Mouse (Mus musculus): ENCODE measurements around the gene Abca2. TPM values are rescaled to one million over a fixed set of nuclear protein-coding genes. Genes with fewer than 3 reads are reported as not detected.

Gene Abca2
- polyA plus RNA-seq, 1 experiment from 2014 or later = 11.1 TPM

DNA sequence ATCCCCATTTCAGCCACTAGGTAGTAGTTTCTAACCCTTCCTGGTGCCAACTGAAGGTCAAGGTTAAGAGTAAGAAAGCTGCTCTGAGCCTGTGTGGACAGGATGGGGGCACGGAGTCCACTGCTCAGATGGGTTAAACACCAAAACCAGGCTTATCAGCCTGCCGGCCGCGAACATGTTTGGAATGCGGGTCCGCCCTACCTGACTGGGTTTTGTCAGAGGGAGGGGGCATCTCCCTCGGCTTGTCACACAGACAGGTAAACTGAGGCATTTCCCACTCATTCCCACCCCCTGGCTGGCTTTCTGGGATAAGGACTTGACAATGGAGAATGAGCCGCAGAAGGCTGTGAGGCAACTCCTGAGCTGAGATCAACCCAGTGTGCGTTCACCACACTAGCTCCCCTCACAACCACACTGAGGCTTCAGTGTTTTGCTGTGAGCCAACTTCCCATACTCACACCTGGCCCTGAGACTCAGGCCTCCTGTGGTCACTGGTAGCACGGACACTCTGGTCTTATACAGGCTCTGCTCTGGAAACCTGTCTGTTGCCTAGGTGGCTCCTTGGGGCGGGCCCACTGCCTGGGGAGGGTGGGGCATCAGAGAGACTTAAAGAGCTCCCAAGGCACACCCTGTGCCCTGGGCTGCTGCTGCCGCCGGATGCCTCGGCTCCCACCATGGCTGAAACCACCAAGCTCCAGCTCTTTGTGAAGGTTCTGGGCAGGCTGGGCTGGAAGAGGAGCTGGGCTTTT is 27.9 kb downstream of the Abca2 start, which contains the start of gene Clic3:
TSS of gene Clic3 (plus strand) at position 634 of the 749 bp plus-strand sequence.
- H3K36me3 ChIP-seq = peaks cover 8% of the 10 kb centered on the region; the same call in 1 of the 2 replicates
- no peaks in the 10 kb centered on the region for H3K9me3 ChIP-seq (replicated peaks)
- ATAC-seq (replicated peaks; ENCODE audit: low FRiP score) = no peak
- peaks cover 26% of the 10 kb centered on the region for H3K4me1 ChIP-seq
- H3K4me3 ChIP-seq (replicated peaks) = no peak within 1 kb of the TSS
- 59% methylated on average over 14 of the region's 14 CpGs for WGBS
- no peaks in the 10 kb centered on the region for H3K27me3 ChIP-seq
- H3K27ac ChIP-seq = no peak within 1 kb of the TSS
- no peak within 1 kb of the TSS for H3K9ac ChIP-seq
- H3K4me2 ChIP-seq = no peak within 1 kb of the TSS

DNA sequence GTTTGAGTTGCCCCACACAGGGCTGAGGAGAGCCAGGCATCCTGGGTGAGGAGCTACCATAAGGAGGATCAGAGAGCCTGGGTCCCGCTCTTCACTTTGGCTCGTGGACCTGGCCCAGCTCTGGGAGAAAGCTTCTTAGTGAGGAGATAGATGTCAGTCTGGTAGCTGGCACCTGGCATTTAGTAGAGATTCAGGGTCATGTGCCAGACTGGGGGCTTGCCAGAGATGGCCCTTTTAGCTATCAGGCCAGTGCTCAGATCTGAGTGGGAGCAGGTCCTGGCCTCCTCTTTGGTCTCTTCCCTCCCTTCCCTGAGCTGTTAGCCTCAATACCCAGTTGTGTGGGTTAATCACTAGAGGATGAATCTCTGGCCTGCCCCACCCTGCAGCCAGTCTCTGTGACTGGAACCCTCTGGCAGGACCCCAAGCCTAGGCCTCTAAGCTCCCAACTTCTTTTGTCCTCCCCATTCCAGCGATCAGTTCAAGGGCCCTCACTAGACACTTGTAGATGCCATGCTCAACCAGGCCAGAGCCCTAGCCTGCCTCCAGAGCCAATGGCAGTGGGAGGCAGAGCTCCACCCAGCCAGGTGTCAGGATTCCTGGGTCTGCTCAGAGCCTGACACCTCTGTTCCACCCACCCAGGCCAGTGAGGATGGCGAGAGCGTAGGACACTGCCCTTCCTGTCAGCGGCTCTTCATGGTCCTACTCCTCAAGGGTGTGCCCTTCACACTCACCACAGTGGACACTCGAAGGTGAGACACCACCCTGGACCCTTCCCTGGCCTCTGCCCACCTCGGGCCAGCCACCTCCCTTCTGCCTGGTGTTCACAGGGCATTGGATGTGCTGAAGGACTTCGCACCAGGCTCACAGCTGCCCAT is 28.8 kb downstream of the Abca2 start:
- Histone ChIP-seq H3K9me3 (replicated peaks) (no peaks in the 10 kb centered on the region), H3K4me1 (peaks cover 28% of the 10 kb centered on the region), H3K9ac (no peak overlapping the region), H3K4me2 (no peak overlapping the region), H3K4me3 (replicated peaks) (no peak overlapping the region), H3K27ac (no peak overlapping the region), H3K36me3 (peaks cover 8% of the 10 kb centered on the region; the same call in 1 of the 2 replicates), H3K27me3 (no peaks in the 10 kb centered on the region)
- WGBS = 88% methylated on average over 9 of the region's 9 CpGs
- no peak for ATAC-seq (replicated peaks; ENCODE audit: low FRiP score)

GRCm38 (mm10) chr2:25458911-25459310 is 30.4 kb downstream of the Abca2 start:
- ATAC-seq (replicated peaks; ENCODE audit: low FRiP score) = no peak; the same call in 1 of the 2 replicates
- Histone ChIP-seq H3K27me3 (no peaks in the 10 kb centered on the region), H3K4me3 (replicated peaks) (no peak overlapping the region), H3K9ac (no peak overlapping the region), H3K36me3 (peaks cover 8% of the 10 kb centered on the region; the same call in 1 of the 2 replicates), H3K9me3 (replicated peaks) (no peaks in the 10 kb centered on the region), H3K4me1 (peaks cover 28% of the 10 kb centered on the region), H3K27ac (no peak overlapping the region), H3K4me2 (no peak overlapping the region)
- WGBS = 69% methylated on average over 5 of the region's 5 CpGs

GRCm38 (mm10) chr2:25460135-25460534 is 31.6 kb downstream of the Abca2 start:
- WGBS = 24% methylated on average over 5 of the region's 5 CpGs

GRCm38 (mm10) chr2:25460551-25461309 is 32.2 kb downstream of the Abca2 start, which contains the start of gene Paxx:
Gene Paxx, minus strand, starts transcription at chr2:25461094.
- under 1% methylated on average over 48 of the region's 48 CpGs for WGBS
- H3K27me3 ChIP-seq = no peaks in the 10 kb centered on the region
- peak within 1 kb of the TSS; percentile 67 for H3K4me3 ChIP-seq (replicated peaks)
- peaks cover 32% of the 10 kb centered on the region for H3K4me1 ChIP-seq
- peaks cover 8% of the 10 kb centered on the region; the same call in 1 of the 2 replicates for H3K36me3 ChIP-seq
- H3K9me3 ChIP-seq (replicated peaks) = no peaks in the 10 kb centered on the region
- peak within 1 kb of the TSS; percentile 88 for H3K4me2 ChIP-seq
- H3K27ac ChIP-seq = peak within 1 kb of the TSS; percentile 92
- peak; percentile 90 for ATAC-seq (replicated peaks; ENCODE audit: low FRiP score)
- peak within 1 kb of the TSS; percentile 61 for H3K9ac ChIP-seq

More at GRCm38 (mm10) chr2:25460135-25460534, 31.6 kb downstream of the Abca2 start:
- H3K4me3 ChIP-seq (replicated peaks) = peak overlapping the region; percentile 67
- peak overlapping the region; percentile 92 for H3K27ac ChIP-seq
- H3K36me3 ChIP-seq = peaks cover 8% of the 10 kb centered on the region; the same call in 1 of the 2 replicates
- peak overlapping the region; percentile 88 for H3K4me2 ChIP-seq
- peak overlapping the region; percentile 61 for H3K9ac ChIP-seq
- ATAC-seq (replicated peaks; ENCODE audit: low FRiP score) = no peak; the same call in 1 of the 2 replicates
- no peaks in the 10 kb centered on the region for H3K9me3 ChIP-seq (replicated peaks)
- H3K27me3 ChIP-seq = no peaks in the 10 kb centered on the region
- peaks cover 28% of the 10 kb centered on the region for H3K4me1 ChIP-seq

DNA sequence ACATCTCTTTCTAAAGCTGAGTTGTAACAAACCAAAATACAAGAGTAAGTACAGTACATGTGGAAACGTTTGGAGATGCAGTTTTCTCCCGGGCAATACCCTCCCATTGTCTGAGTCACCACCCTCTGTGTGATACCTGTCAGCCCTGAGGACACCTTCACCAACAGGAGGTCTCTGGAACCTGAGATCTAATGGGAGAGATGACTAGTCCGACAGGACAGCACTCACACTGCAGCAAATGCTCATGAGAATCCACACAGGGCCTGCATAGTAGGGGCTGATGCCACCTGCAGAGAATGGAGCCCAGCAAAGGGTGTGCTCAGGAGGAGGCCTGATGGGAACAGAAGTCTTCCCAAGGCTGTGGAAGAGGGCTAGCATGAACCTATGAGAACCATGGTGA is 32.9 kb downstream of the Abca2 start:
- ATAC-seq (replicated peaks; ENCODE audit: low FRiP score) = no peak
- no peaks in the 10 kb centered on the region for H3K27me3 ChIP-seq
- no peaks in the 10 kb centered on the region for H3K9me3 ChIP-seq (replicated peaks)
- H3K4me3 ChIP-seq (replicated peaks) = peak overlapping the region; percentile 67
- H3K4me2 ChIP-seq = peak overlapping the region; percentile 88
- H3K9ac ChIP-seq = peak overlapping the region; percentile 42; the same call in 1 of the 2 replicates
- H3K4me1 ChIP-seq = peaks cover 35% of the 10 kb centered on the region
- 33% methylated on average over 3 of the region's 3 CpGs for WGBS
- peak overlapping the region; percentile 92 for H3K27ac ChIP-seq
- peaks cover 8% of the 10 kb centered on the region; the same call in 1 of the 2 replicates for H3K36me3 ChIP-seq

- 90% methylated on average over 3 of the region's 3 CpGs for WGBS
- Histone ChIP-seq H3K9ac (no peak overlapping the region), H3K4me1 (peaks cover 34% of the 10 kb centered on the region), H3K36me3 (peaks cover 1% of the 10 kb centered on the region; the same call in 1 of the 2 replicates), H3K9me3 (replicated peaks) (no peaks in the 10 kb centered on the region), H3K27ac (no peak overlapping the region), H3K4me3 (replicated peaks) (no peak overlapping the region), H3K4me2 (no peak overlapping the region), H3K27me3 (no peaks in the 10 kb centered on the region)
- no peak for ATAC-seq (replicated peaks; ENCODE audit: low FRiP score)
Observed at GRCm38 (mm10) chr2:25463630-25464029, 35.1 kb downstream of the Abca2 start.

DNA sequence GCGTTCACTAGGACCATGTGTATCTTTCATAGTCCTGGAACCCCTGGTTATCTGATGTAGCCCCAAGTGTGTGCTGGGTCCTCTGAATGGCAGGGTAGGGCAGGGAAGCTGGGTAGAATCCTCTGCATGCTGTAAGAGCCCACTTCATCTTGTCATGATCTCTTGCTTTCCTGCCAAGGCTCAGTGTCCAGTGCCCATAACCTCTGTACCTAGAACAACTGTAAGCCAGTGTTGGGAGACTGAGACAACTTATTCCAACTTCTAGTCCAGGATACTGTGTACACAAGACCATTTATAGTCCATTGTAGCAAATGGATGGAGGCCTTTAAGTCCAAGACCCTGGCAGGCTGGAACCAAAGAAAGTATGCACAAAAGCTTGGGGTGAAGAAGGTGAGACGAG is 36.8 kb downstream of the Abca2 start:
- no peaks in the 10 kb centered on the region for H3K27me3 ChIP-seq

GRCm38 (mm10) chr2:25465816-25466635 is 37.5 kb downstream of the Abca2 start:
- no peak overlapping the region for H3K27ac ChIP-seq
- ATAC-seq (replicated peaks; ENCODE audit: low FRiP score) = no peak
- peaks cover 19% of the 10 kb centered on the region for H3K4me1 ChIP-seq
- no peak overlapping the region for H3K4me3 ChIP-seq (replicated peaks)
- H3K36me3 ChIP-seq = no peaks in the 10 kb centered on the region
- no peak overlapping the region for H3K9ac ChIP-seq
- WGBS = 57% methylated on average over 10 of the region's 10 CpGs
- H3K4me2 ChIP-seq = no peak overlapping the region
- H3K9me3 ChIP-seq (replicated peaks) = no peaks in the 10 kb centered on the region
- H3K27me3 ChIP-seq = no peaks in the 10 kb centered on the region

More for the DNA sequence above, 36.8 kb downstream of the Abca2 start:
- Histone ChIP-seq H3K27ac (no peak overlapping the region), H3K9me3 (replicated peaks) (no peaks in the 10 kb centered on the region), H3K9ac (no peak overlapping the region), H3K4me3 (replicated peaks) (no peak overlapping the region), H3K4me2 (no peak overlapping the region), H3K4me1 (peaks cover 21% of the 10 kb centered on the region), H3K36me3 (no peaks in the 10 kb centered on the region)
- no peak for ATAC-seq (replicated peaks; ENCODE audit: low FRiP score)
- WGBS = 82% methylated on average over 2 of the region's 2 CpGs

DNA sequence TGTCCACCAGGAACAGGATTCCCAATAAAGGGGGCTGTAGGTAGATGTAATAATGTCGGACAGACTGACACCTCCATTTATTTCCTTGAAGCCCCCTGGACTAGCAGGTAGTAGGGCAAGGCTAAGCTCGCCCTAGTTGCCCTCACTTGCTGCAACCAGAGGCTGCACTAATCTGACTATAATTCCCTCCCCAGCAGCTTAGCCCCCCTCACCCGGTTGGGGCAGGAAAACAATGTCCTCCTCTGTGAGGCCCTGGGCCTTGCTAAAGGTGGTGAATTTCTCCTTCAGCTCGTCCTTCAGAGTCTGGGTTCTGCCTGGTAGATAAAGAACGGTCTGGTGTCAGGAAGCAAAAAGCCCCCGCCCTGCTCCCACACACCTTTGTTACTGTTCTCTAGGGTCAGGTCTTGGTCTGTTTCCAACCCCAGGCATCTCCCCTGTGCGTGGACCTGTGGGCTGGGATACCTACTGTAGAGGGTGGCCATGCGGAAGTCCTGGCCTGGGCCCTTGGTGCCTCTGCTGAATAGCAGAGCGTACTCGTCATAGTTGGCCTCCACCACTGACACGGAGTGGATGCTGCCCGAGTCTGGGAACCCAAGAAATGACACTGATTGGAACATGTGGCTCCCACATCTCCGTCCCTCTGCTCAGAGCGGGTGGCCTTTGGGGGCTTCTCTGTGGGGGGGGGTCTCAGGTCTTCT is 39.3 kb downstream of the Abca2 start:
- H3K9me3 ChIP-seq (replicated peaks) = no peaks in the 10 kb centered on the region
- no peaks in the 10 kb centered on the region for H3K36me3 ChIP-seq
- H3K4me2 ChIP-seq = no peak overlapping the region
- no peak for ATAC-seq (replicated peaks; ENCODE audit: low FRiP score)
- H3K27ac ChIP-seq = no peak overlapping the region
- 78% methylated on average over 14 of the region's 14 CpGs for WGBS
- no peak overlapping the region for H3K4me3 ChIP-seq (replicated peaks)
- no peak overlapping the region for H3K9ac ChIP-seq
- H3K27me3 ChIP-seq = no peaks in the 10 kb centered on the region
- peaks cover 13% of the 10 kb centered on the region; the same call in 1 of the 2 replicates for H3K4me1 ChIP-seq
